Mouse (Mus musculus) G1E (cell line): ENCODE measurements around the gene Usp34.

Experiments
- CTCF ChIP-seq: IDR thresholded peaks from 2 replicates; pipeline ENCODE4 v1.5.1; 2012; ENCODE audit warnings: low read depth, low read length, inconsistent platforms, mixed read lengths
- TAL1 ChIP-seq: conservative IDR thresholded peaks from 2 replicates; pipeline ENCODE4 v1.6.1; 2012; ENCODE audit warnings: low read depth, low read length, inconsistent platforms, mixed read lengths

GRCm38 (mm10) chr11:23380595-23380994 is 73.9 kb downstream of the Usp34 start:
- no peak for TF ChIP-seq TAL1
- no peak for TF ChIP-seq CTCF
